Mouse (Mus musculus) ES-Bruce4 (cell line): ENCODE results near the gene Smyd2.

ENCODE experiments used
- CTCF ChIP-seq: IDR thresholded peaks from one replicate; pipeline ENCODE4 v1.8.1; 2011; ENCODE audit warnings: low read depth, low read length
- EP300 ChIP-seq: IDR thresholded peaks from 2 replicates; pipeline ENCODE4 v1.6.1; 2011; ENCODE audit warnings: low read depth, low read length; ENCODE audit not compliant: insufficient read depth
- POLR2A ChIP-seq: IDR thresholded peaks from one replicate; pipeline ENCODE4 v1.8.1; 2011; ENCODE audit warnings: low read length; ENCODE audit not compliant: insufficient read depth

DNA sequence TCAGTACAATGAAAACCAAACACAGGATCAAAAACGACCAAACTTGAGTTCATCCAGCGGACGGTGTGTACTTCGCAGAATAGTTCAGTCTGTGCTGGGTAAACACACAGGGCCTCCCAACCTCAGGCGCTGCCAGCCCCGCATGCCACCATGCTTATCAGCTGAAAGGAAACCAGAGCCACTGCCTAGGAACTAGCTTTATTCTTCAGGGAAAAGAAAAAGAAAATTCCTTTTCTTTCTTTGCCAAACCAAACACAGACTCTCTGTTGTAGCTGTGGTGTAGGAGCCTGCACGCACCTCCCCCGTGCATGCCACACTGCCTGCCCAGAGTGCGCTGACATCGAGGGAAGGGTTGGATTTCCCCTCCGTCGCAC, 61.2 kb downstream of the Smyd2 start:
- TF ChIP-seq CTCF (no peak), EP300 (no peak), POLR2A (no peak)
